Mouse (Mus musculus): ENCODE data around the gene Ube2cbp. TPM values are rescaled to one million over a fixed set of nuclear protein-coding genes. Genes with fewer than 3 reads are reported as not detected.

Ube2cbp gene
- 5.6 and 7.1 TPM in 2 replicates for polyA plus RNA-seq (2014; fragmentation: Nextera tagmentation; extraction: Ambion mirVana)

- ATAC-seq (replicated peaks; ENCODE audit: low FRiP score, low TSS enrichment, low read depth) (peak; percentile 87), DNase-seq (ENCODE audit: low spot score) (peak; percentile 95)
- Histone ChIP-seq H3K36me3 (ENCODE audit: control insufficient read depth, insufficient read depth, low read length) (no peaks in the 10 kb centered on the region), H3K27ac (ENCODE audit: low read depth) (peak within 1 kb of the TSS; percentile 62), H3K27me3 (replicated peaks; ENCODE audit: control insufficient read depth, insufficient read depth, low read length) (no peaks in the 10 kb centered on the region), H3K4me2 (ENCODE audit: low read length) (peak within 1 kb of the TSS; percentile 53), H3K4me3 (ENCODE audit: low read depth, low read length) (peak within 1 kb of the TSS; percentile 70), H3K9ac (ENCODE audit: low read length) (peak within 1 kb of the TSS; percentile 81), H3K4me1 (replicated peaks; ENCODE audit: control insufficient read depth, insufficient read depth, low read length) (peaks cover 7% of the 10 kb centered on the region; the same call in 1 of the 2 replicates), H3K9me3 (ENCODE audit: control insufficient read depth, low read length) (no peaks in the 10 kb centered on the region)
- WGBS = 1% methylated on average over 70 of the region's 70 CpGs
These were observed at the start of gene Ube2cbp for GRCm38 (mm10) chr9:86464151-86465105. TSS of gene Ube2cbp (minus strand) at chr9:86464950.

GRCm38 (mm10) chr9:86514390-86514789 is 49.6 kb upstream of the Ube2cbp start:
- no peak for ATAC-seq (replicated peaks; ENCODE audit: low FRiP score, low TSS enrichment, low read depth)
- WGBS = 78% methylated on average over 3 of the region's 3 CpGs

GRCm38 (mm10) chr9:86513733-86514132 is 49.0 kb upstream of the Ube2cbp start:
- no peak for DNase-seq (ENCODE audit: low spot score)
- Histone ChIP-seq H3K27me3 (replicated peaks; ENCODE audit: control insufficient read depth, insufficient read depth, low read length) (no peaks in the 10 kb centered on the region), H3K4me3 (ENCODE audit: low read depth, low read length) (no peak overlapping the region), H3K9me3 (ENCODE audit: control insufficient read depth, low read length) (no peaks in the 10 kb centered on the region), H3K9ac (ENCODE audit: low read length) (no peak overlapping the region), H3K4me1 (replicated peaks; ENCODE audit: control insufficient read depth, insufficient read depth, low read length) (no peaks in the 10 kb centered on the region), H3K4me2 (ENCODE audit: low read length) (no peak overlapping the region), H3K27ac (ENCODE audit: low read depth) (no peak overlapping the region), H3K36me3 (ENCODE audit: control insufficient read depth, insufficient read depth, low read length) (peaks cover 59% of the 10 kb centered on the region)
- ATAC-seq (replicated peaks; ENCODE audit: low FRiP score, low TSS enrichment, low read depth) = no peak
- WGBS = 87% methylated on average over 5 of the region's 5 CpGs

More at GRCm38 (mm10) chr9:86514390-86514789, 49.6 kb upstream of the Ube2cbp start:
- Histone ChIP-seq H3K4me2 (ENCODE audit: low read length) (no peak overlapping the region), H3K27ac (ENCODE audit: low read depth) (no peak overlapping the region), H3K9me3 (ENCODE audit: control insufficient read depth, low read length) (no peaks in the 10 kb centered on the region), H3K36me3 (ENCODE audit: control insufficient read depth, insufficient read depth, low read length) (peaks cover 62% of the 10 kb centered on the region), H3K4me1 (replicated peaks; ENCODE audit: control insufficient read depth, insufficient read depth, low read length) (no peaks in the 10 kb centered on the region), H3K9ac (ENCODE audit: low read length) (no peak overlapping the region), H3K4me3 (ENCODE audit: low read depth, low read length) (no peak overlapping the region), H3K27me3 (replicated peaks; ENCODE audit: control insufficient read depth, insufficient read depth, low read length) (no peaks in the 10 kb centered on the region)
- DNase-seq (ENCODE audit: low spot score) = no peak

- Histone ChIP-seq H3K4me3 (ENCODE audit: low read depth, low read length) (no peak overlapping the region), H3K9ac (ENCODE audit: low read length) (no peak overlapping the region), H3K9me3 (ENCODE audit: control insufficient read depth, low read length) (no peaks in the 10 kb centered on the region), H3K27ac (ENCODE audit: low read depth) (no peak overlapping the region), H3K36me3 (ENCODE audit: control insufficient read depth, insufficient read depth, low read length) (peaks cover 39% of the 10 kb centered on the region), H3K27me3 (replicated peaks; ENCODE audit: control insufficient read depth, insufficient read depth, low read length) (no peaks in the 10 kb centered on the region), H3K4me2 (ENCODE audit: low read length) (no peak overlapping the region), H3K4me1 (replicated peaks; ENCODE audit: control insufficient read depth, insufficient read depth, low read length) (no peaks in the 10 kb centered on the region)
- DNase-seq (ENCODE audit: low spot score) (no peak), ATAC-seq (replicated peaks; ENCODE audit: low FRiP score, low TSS enrichment, low read depth) (no peak)
- WGBS = 91% methylated on average over 4 of the region's 4 CpGs
These were observed 42.7 kb upstream of the Ube2cbp start for GRCm38 (mm10) chr9:86507437-86507836.

GRCm38 (mm10) chr9:86499083-86499482 is 34.3 kb upstream of the Ube2cbp start:
- Histone ChIP-seq H3K27me3 (replicated peaks; ENCODE audit: control insufficient read depth, insufficient read depth, low read length) (no peaks in the 10 kb centered on the region), H3K27ac (ENCODE audit: low read depth) (no peak overlapping the region), H3K4me1 (replicated peaks; ENCODE audit: control insufficient read depth, insufficient read depth, low read length) (no peaks in the 10 kb centered on the region), H3K4me3 (ENCODE audit: low read depth, low read length) (no peak overlapping the region), H3K9me3 (ENCODE audit: control insufficient read depth, low read length) (no peaks in the 10 kb centered on the region), H3K36me3 (ENCODE audit: control insufficient read depth, insufficient read depth, low read length) (peaks cover 40% of the 10 kb centered on the region), H3K4me2 (ENCODE audit: low read length) (no peak overlapping the region), H3K9ac (ENCODE audit: low read length) (no peak overlapping the region)
- WGBS = 93% methylated on average over 3 of the region's 3 CpGs
- ATAC-seq (replicated peaks; ENCODE audit: low FRiP score, low TSS enrichment, low read depth) (no peak), DNase-seq (ENCODE audit: low spot score) (no peak)

- WGBS = 94% methylated on average over 4 of the region's 4 CpGs
- Histone ChIP-seq H3K4me1 (replicated peaks; ENCODE audit: control insufficient read depth, insufficient read depth, low read length) (no peaks in the 10 kb centered on the region), H3K4me2 (ENCODE audit: low read length) (no peak overlapping the region), H3K36me3 (ENCODE audit: control insufficient read depth, insufficient read depth, low read length) (peaks cover 29% of the 10 kb centered on the region), H3K27me3 (replicated peaks; ENCODE audit: control insufficient read depth, insufficient read depth, low read length) (no peaks in the 10 kb centered on the region), H3K9ac (ENCODE audit: low read length) (no peak overlapping the region), H3K27ac (ENCODE audit: low read depth) (no peak overlapping the region), H3K4me3 (ENCODE audit: low read depth, low read length) (no peak overlapping the region), H3K9me3 (ENCODE audit: control insufficient read depth, low read length) (no peaks in the 10 kb centered on the region)
- ATAC-seq (replicated peaks; ENCODE audit: low FRiP score, low TSS enrichment, low read depth) (no peak), DNase-seq (ENCODE audit: low spot score) (no peak)
These were observed 31.5 kb upstream of the Ube2cbp start for GRCm38 (mm10) chr9:86496261-86496660.

- no peak overlapping the region for H3K4me2 ChIP-seq (ENCODE audit: low read length)
- H3K4me3 ChIP-seq (ENCODE audit: low read depth, low read length) = no peak overlapping the region
- no peak overlapping the region for H3K9ac ChIP-seq (ENCODE audit: low read length)
- H3K9me3 ChIP-seq (ENCODE audit: control insufficient read depth, low read length) = no peaks in the 10 kb centered on the region
- no peak overlapping the region for H3K27ac ChIP-seq (ENCODE audit: low read depth)
- DNase-seq (ENCODE audit: low spot score) (no peak), ATAC-seq (replicated peaks; ENCODE audit: low FRiP score, low TSS enrichment, low read depth) (no peak)
- peaks cover 38% of the 10 kb centered on the region for H3K36me3 ChIP-seq (ENCODE audit: control insufficient read depth, insufficient read depth, low read length)
- WGBS = 95% methylated on average over 2 of the region's 2 CpGs
- H3K27me3 ChIP-seq (replicated peaks; ENCODE audit: control insufficient read depth, insufficient read depth, low read length) = no peaks in the 10 kb centered on the region
- H3K4me1 ChIP-seq (replicated peaks; ENCODE audit: control insufficient read depth, insufficient read depth, low read length) = no peaks in the 10 kb centered on the region
These were observed 27.0 kb upstream of the Ube2cbp start for GRCm38 (mm10) chr9:86491740-86492139.

GRCm38 (mm10) chr9:86482236-86482635 is 17.5 kb upstream of the Ube2cbp start:
- no peak for ATAC-seq (replicated peaks; ENCODE audit: low FRiP score, low TSS enrichment, low read depth)
- no peak overlapping the region for H3K27ac ChIP-seq (ENCODE audit: low read depth)
- H3K9ac ChIP-seq (ENCODE audit: low read length) = no peak overlapping the region
- no peak overlapping the region for H3K4me2 ChIP-seq (ENCODE audit: low read length)
- H3K36me3 ChIP-seq (ENCODE audit: control insufficient read depth, insufficient read depth, low read length) = no peaks in the 10 kb centered on the region
- no peak for DNase-seq (ENCODE audit: low spot score)
- no peaks in the 10 kb centered on the region for H3K9me3 ChIP-seq (ENCODE audit: control insufficient read depth, low read length)
- H3K27me3 ChIP-seq (replicated peaks; ENCODE audit: control insufficient read depth, insufficient read depth, low read length) = no peaks in the 10 kb centered on the region
- H3K4me3 ChIP-seq (ENCODE audit: low read depth, low read length) = no peak overlapping the region
- 81% methylated on average over 1 of the region's 1 CpGs for whole genome bisulfite sequencing
- no peaks in the 10 kb centered on the region for H3K4me1 ChIP-seq (replicated peaks; ENCODE audit: control insufficient read depth, insufficient read depth, low read length)

All from intestine, embryonic 14.5 days (tissue).